In the genomic region with DNA sequence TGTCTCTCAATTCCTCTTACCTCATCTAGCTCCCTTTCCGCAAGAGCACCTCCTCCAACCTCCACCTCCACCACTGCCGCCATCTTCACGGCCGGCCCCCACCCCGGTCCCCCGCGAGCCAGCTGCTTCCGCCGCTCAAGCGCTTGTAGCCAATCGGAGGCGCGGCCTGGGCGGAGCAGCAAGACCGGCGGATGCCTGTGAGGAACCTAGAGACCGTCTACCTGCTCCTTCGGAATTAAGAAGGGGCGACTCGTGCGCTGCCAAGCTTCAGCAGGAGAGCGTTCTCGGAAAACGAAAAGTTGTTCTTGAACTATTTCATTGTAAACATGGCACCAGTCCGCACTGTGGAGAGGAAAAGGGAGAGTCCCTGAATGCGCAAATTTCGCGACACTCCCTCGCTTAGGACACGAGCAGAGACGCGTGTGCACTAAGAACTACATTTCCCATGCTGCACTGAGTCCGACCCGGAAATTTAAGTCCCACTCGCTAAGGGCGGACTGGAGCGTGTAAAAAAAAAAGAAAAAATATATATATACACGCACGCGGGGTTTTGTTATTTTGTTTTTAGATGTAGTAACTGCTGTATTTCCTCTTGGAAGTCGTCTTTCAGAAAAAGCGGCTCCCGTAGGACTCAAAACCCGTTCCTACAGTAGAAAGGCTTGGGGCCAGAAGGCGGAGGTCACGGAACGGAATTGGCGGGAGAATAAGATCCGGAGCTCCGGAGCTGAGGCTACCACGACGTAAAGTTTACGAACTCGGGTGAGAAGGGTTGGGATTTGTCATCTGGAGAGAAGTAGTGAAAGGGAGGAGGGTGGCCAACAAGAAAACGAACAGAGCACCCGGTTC, we compare ENCODE assay signal across 8 mouse cellular contexts. TPM values are rescaled to one million over a fixed set of nuclear protein-coding genes. Genes with fewer than 3 reads are reported as not detected.
DNase-seq lines count a peak whose midpoint lies in the region; ATAC-seq and TF ChIP-seq lines count a peak whose summit lies in the region.

A gene (minus strand): TSS at position 424 of the 846 bp plus-strand sequence.
A gene (plus strand): TSS at position 466 of the 846 bp plus-strand sequence.
A gene (plus strand): TSS at position 668 of the 846 bp plus-strand sequence.

- H3K4me1 ChIP-seq in hindbrain, embryonic 13.5 days (replicated peaks) = peaks cover 33% of the 10 kb centered on the region

- POLR2A ChIA-PET in Patski (lab: Charles Lee) = interaction anchor here (0.9 kb wide), 1 partner anchor 9 kb away, joined by 4 read pairs; no protein-coding TSS in a partner anchor

- peak; percentile 96 for ATAC-seq in Patski
- ATAC-seq in hindbrain, embryonic 13.5 days (ENCODE audit: low FRiP score) = peak; percentile 100

- H3K4me3 ChIP-seq in hindbrain, embryonic 13.5 days = peak within 1 kb of the TSS; percentile 79

- WGBS in hindbrain, embryonic 13.5 days = under 1% methylated on average over 56 of the region's 56 CpGs

- peak within 1 kb of the TSS; percentile 87 for H3K27ac ChIP-seq in hindbrain, embryonic 13.5 days

- DNase-seq in Patski (ENCODE audit: low read depth, low spot score) = peak; percentile 64
- DNase-seq in cerebellum, postnatal 14 days = peak; percentile 93 to 94
- DNase-seq in frontal cortex, postnatal 14 days (ENCODE audit: low spot score in 2 of 2) = peak; percentile 88 to 92
- DNase-seq in layer of hippocampus, postnatal 25 days (ENCODE audit: extremely low spot score in 1 of 2, low spot score in 1 of 2) = peak; percentile 77 to 90
- peak; percentile 92 for DNase-seq in lung, postnatal 25 days (ENCODE audit: low spot score)
- DNase-seq in retina, embryonic 14.5 days (ENCODE audit: low spot score) = peak; percentile 91
- peak; percentile 93 for DNase-seq in thymus, postnatal 4 days

- H3K27me3 ChIP-seq in Patski = no peaks in the 10 kb centered on the region
- no peaks in the 10 kb centered on the region for H3K27me3 ChIP-seq in hindbrain, embryonic 13.5 days

- peak within 1 kb of the TSS; percentile 83 for H3K4me2 ChIP-seq in hindbrain, embryonic 13.5 days

- no peak for TF ChIP-seq CTCF in Patski (IDR thresholded peaks at IDR 0.05)

- CTCF ChIA-PET in Patski (lab: Charles Lee) = interaction anchor here (1.1 kb wide), 1 partner anchor 145 kb away, joined by 3 read pairs; no protein-coding TSS in a partner anchor

- in situ Hi-C loops in Patski (cut with MboI; ENCODE audit: low pct_unique_long_range_greater_than_20kb) = no loop called here

- H3K9me3 ChIP-seq in hindbrain, embryonic 13.5 days = no peaks in the 10 kb centered on the region

- H3K36me3 ChIP-seq in hindbrain, embryonic 13.5 days = no peaks in the 10 kb centered on the region; the same call in 1 of the 2 replicates

- H3K9ac ChIP-seq in hindbrain, embryonic 13.5 days = peak within 1 kb of the TSS; percentile 83

RNA-seq across cellular contexts. Expression of the first gene that starts in this region (rescaled TPM):
- 35.8 TPM for polyA plus RNA-seq in Patski (2021)
- polyA plus RNA-seq in hindbrain, embryonic 13.5 days (2015; fragmentation: Nextera tagmentation; extraction: Ambion mirVana) = 31.2 and 32.8 TPM in 2 replicates
- total RNA-seq in layer of hippocampus, postnatal 25 days (2021) = 10 to 100 TPM; 38.4 to 39.3 TPM

RNA-seq across cellular contexts. Expression of the second gene that starts in this region (rescaled TPM):
- polyA plus RNA-seq in Patski (2021) = 13.1 TPM
- 28.0 and 28.8 TPM in 2 replicates for polyA plus RNA-seq in hindbrain, embryonic 13.5 days (2015; fragmentation: Nextera tagmentation; extraction: Ambion mirVana)
- total RNA-seq in layer of hippocampus, postnatal 25 days (2021) = 10 to 100 TPM; 24.7 to 26.4 TPM

RNA-seq across cellular contexts. Expression of the third gene that starts in this region (rescaled TPM):
- 0.24 TPM for polyA plus RNA-seq in Patski (2021)
- polyA plus RNA-seq in hindbrain, embryonic 13.5 days (2015; fragmentation: Nextera tagmentation; extraction: Ambion mirVana) = 1.2 and 1.4 TPM in 2 replicates
- total RNA-seq in layer of hippocampus, postnatal 25 days (2021) = 1 to 10 TPM; 2.0 to 2.2 TPM

Comparison
In these comparisons a context has a peak if more than half of its experiments do, and no peak if none do; other contexts are left out.
1. Peak in every context shown above with its lines: DNase-seq, ATAC-seq, H3K4me3 ChIP-seq and H3K27ac ChIP-seq.